Mouse (Mus musculus) midbrain, embryonic 15.5 days (tissue): ENCODE data around the gene Samd7. TPM values are rescaled to one million over a fixed set of nuclear protein-coding genes. Genes with fewer than 3 reads are reported as not detected.

ENCODE experiments used
- ATAC-seq: fragments of 200-750 bp; cut with Nextera tagmentation; replicated peaks from 2 replicates; pipeline ENCODE4 v1.8.0; 2017; ENCODE audit warnings: moderate TSS enrichment
- H3K27ac ChIP-seq: fragments of 300-500 bp; sonication (generic); 2 replicates; pipeline ENCODE4 v1.5.1; 2015; ENCODE audit warnings: mild to moderate bottlenecking, inconsistent platforms
- H3K27me3 ChIP-seq: fragments of 300-500 bp; sonication (generic); replicated peaks from 2 replicates; pipeline ENCODE4 v1.6.1; 2015; ENCODE audit warnings: inconsistent platforms
- H3K36me3 ChIP-seq: fragments of 300-500 bp; sonication (generic); replicated peaks from 2 replicates; pipeline ENCODE4 v1.6.1; 2015; ENCODE audit warnings: inconsistent platforms
- H3K4me1 ChIP-seq: fragments of 300-500 bp; sonication (generic); 2 replicates; pipeline ENCODE4 v1.6.1; 2015; ENCODE audit warnings: inconsistent platforms
- H3K4me2 ChIP-seq: fragments of 300-500 bp; sonication (generic); 2 replicates; pipeline ENCODE4 v1.6.1; 2015; ENCODE audit warnings: inconsistent platforms, mild to moderate bottlenecking, moderate library complexity
- H3K4me3 ChIP-seq: fragments of 300-500 bp; sonication (generic); 2 replicates; pipeline ENCODE4 v1.5.1; 2015; ENCODE audit warnings: mild to moderate bottlenecking, inconsistent platforms
- H3K9ac ChIP-seq: fragments of 300-500 bp; sonication (generic); 2 replicates; pipeline ENCODE4 v1.6.1; 2015; ENCODE audit warnings: mild to moderate bottlenecking, inconsistent platforms
- H3K9me3 ChIP-seq: fragments of 300-500 bp; sonication (generic); 2 replicates; pipeline ENCODE4 v1.6.1; 2016; ENCODE audit warnings: inconsistent platforms
- WGBS: fragments of 180-500 bp; shearing (Covaris S2); methylation state at CpG from one replicate; pipeline ENCODE4 v1.1.7; 2015; ENCODE audit warnings: mixed read lengths; 5-methylcytosine and 5-hydroxymethylcytosine counted together
- polyA plus RNA-seq: library from polyadenylated mRNA; unstranded; fragments of >200 nt; fragmentation: Nextera tagmentation; extraction: Ambion mirVana; gene quantifications from 2 replicates; pipeline ENCODE4 v1.2.1, GENCODE M21; 2015

Samd7 gene
- polyA plus RNA-seq, 1 experiment from 2014 or later = not detected

DNA sequence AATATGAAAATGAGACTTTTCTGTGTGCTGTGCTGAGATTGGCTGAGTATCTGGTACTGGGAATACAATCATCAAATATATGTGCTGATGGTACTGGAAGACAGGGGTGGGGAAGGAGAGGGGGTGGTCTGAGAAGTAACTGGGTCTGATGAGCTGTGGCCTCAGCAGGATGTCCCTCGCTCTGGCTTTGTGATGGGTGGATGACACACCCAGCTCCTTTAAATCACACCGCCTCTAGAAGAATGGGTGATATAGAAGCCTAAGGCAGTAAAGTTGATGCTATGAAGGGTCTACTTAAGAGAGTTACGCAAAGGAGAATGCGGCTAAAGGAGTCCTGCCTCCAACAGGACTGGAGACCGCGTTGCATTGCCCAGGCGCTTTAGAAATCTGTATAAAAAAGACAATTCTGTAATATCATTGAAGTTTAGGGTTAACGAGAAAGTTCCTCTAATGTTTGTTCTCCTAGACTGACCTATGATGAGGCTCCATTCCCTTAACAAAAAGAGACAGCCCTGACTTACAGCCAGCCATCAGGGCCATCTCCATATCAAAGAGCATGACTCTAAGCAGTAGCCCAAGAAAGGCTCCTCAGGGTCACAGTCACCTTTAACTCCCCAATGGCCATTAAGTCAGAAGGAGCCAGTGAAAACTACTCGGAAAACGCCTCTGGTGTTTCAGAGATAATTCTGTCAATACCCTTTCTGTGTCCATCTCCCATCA lies 21.8 kb upstream of the Samd7 start:
- H3K4me3 ChIP-seq = no peak overlapping the region
- H3K9ac ChIP-seq = no peak overlapping the region
- H3K4me2 ChIP-seq = no peak overlapping the region
- no peaks in the 10 kb centered on the region for H3K4me1 ChIP-seq
- ATAC-seq = no peak
- H3K36me3 ChIP-seq = no peaks in the 10 kb centered on the region
- H3K27ac ChIP-seq = no peak overlapping the region
- WGBS = 61% methylated on average over 10 of the region's 10 CpGs
- H3K9me3 ChIP-seq = no peaks in the 10 kb centered on the region
- no peaks in the 10 kb centered on the region for H3K27me3 ChIP-seq

DNA sequence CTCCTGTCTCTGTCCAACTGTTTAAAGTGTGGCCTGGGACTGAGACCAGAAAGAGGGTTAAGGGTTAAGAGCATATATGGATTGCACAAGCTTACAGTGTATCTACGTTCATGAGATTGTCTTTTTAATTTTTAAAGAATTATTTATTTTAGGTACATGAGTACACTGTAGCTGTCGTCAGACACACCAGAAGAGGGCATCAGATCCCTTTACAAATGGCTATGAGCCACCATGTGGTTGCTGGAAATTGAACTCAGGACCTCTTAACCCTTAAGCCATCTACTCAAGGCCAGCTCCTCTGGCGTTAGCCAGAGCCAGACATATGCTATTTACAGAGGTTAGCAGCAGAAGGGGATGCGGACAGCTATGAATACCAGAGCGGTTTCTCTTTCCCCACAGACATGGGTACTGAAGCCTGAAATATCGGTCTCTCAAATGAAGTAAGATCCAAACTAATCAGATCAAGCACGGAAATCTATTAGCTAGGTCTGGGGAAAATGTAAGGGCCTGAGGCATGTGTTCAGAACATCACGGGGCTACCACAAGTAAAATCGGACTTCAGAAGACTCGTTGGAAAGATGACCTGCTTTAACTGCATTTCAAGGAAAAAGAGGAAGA lies 21.1 kb upstream of the Samd7 start:
- no peak overlapping the region for H3K4me3 ChIP-seq
- H3K27me3 ChIP-seq = no peaks in the 10 kb centered on the region
- no peaks in the 10 kb centered on the region for H3K36me3 ChIP-seq
- no peak overlapping the region for H3K27ac ChIP-seq
- H3K4me1 ChIP-seq = no peaks in the 10 kb centered on the region
- no peak for ATAC-seq
- no peak overlapping the region for H3K4me2 ChIP-seq
- H3K9ac ChIP-seq = no peak overlapping the region
- WGBS = 84% methylated on average over 10 of the region's 10 CpGs
- no peaks in the 10 kb centered on the region for H3K9me3 ChIP-seq

DNA sequence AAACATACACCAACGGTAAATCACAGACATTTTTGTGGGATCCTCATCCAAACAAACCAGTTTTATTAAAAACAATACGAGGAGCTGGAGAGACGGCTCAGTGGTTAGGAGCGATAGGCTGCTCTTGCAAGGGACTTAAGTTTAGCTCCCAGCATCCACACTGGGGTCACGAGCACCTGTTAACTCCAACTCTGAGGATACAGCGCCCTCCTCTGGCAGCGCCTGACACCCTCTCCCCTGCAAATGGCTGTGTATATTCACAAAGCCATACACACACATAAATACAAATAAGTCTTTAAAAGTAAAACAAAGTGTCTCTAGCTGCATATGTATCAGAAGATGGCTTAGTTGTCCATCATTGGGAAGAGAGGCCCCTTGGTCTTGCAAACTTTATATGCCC lies 20.6 kb upstream of the Samd7 start:
- no peaks in the 10 kb centered on the region for H3K4me1 ChIP-seq
- H3K9me3 ChIP-seq = no peaks in the 10 kb centered on the region
- H3K4me2 ChIP-seq = no peak overlapping the region
- H3K9ac ChIP-seq = no peak overlapping the region
- no peak overlapping the region for H3K27ac ChIP-seq
- no peak overlapping the region for H3K4me3 ChIP-seq
- H3K36me3 ChIP-seq = no peaks in the 10 kb centered on the region
- no peaks in the 10 kb centered on the region for H3K27me3 ChIP-seq
- ATAC-seq = no peak
- WGBS = 76% methylated on average over 7 of the region's 7 CpGs

DNA sequence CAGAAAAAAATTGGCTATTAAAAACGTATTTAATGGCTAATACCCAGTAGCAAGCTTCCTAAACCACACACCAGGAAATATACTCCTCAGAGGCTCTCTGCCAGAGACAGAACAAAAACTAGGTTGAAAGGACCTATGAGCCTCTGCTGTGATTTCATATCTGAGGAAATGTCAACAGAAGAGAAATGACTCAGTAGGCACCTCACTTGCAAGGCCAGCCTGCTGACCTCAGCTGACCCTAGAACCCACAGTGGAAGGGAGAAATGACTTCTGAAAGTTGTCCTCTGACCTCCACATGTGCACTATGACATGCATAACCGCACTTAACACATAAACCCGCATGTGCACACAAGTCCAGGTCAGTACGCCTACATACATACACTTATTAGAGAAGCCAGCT lies 18.9 kb upstream of the Samd7 start:
- WGBS = 85% methylated on average over 4 of the region's 4 CpGs

DNA sequence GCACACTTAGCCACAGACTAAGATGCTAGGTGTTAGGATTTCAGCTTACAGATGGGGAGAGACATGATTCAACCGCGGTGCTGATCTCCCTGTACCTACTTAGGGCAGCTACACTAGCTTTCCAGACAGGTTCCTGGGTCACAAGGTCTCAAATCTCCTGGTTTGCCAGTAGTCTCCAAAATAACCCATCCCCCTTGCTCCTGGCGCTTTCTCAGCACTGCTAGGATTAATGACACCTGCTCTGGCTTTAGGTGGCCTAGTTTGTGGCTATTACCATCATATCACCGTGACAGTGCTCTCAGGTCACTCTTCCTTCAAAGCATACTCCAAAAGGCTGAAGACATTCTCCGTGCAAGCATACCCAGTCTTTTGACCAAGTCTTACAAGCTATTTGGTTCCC lies 17.0 kb upstream of the Samd7 start:
- 89% methylated on average over 5 of the region's 5 CpGs for WGBS
- Histone ChIP-seq H3K27me3 (no peaks in the 10 kb centered on the region), H3K27ac (no peak overlapping the region), H3K9ac (no peak overlapping the region), H3K9me3 (no peaks in the 10 kb centered on the region), H3K4me2 (no peak overlapping the region), H3K36me3 (no peaks in the 10 kb centered on the region), H3K4me3 (no peak overlapping the region), H3K4me1 (no peaks in the 10 kb centered on the region)
- no peak for ATAC-seq

More for the DNA sequence above, 18.9 kb upstream of the Samd7 start:
- Histone ChIP-seq H3K4me2 (no peak overlapping the region), H3K4me3 (no peak overlapping the region), H3K36me3 (no peaks in the 10 kb centered on the region), H3K9ac (no peak overlapping the region), H3K27ac (no peak overlapping the region), H3K9me3 (no peaks in the 10 kb centered on the region), H3K4me1 (no peaks in the 10 kb centered on the region), H3K27me3 (no peaks in the 10 kb centered on the region)
- no peak for ATAC-seq

DNA sequence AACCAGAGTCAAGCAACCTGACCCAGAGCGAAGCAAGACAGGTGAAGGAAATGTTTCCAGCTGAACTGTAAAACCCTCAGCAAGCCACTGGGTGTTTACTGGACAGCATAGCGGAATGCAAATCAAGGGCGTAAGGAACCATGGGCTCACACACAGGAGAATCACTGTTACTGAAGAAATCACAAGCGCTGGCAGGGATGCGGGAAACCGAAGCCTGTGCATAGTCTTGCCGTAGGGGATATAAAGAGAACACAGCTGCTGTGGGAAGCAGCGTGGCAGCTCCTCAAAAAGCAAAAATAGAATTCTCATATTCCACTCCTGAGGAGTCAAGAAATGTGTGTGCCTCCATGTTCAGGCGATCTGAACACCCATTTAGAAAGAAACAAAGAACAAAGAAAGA lies 9.3 kb upstream of the Samd7 start:
- Histone ChIP-seq H3K27ac (0 out of 2 replicates have a peak overlapping the region, but pooled peaks have one; percentile 34), H3K9me3 (no peaks in the 10 kb centered on the region), H3K27me3 (no peaks in the 10 kb centered on the region), H3K9ac (no peak overlapping the region), H3K36me3 (no peaks in the 10 kb centered on the region), H3K4me2 (no peak overlapping the region), H3K4me3 (no peak overlapping the region), H3K4me1 (peaks cover 10% of the 10 kb centered on the region; the same call in 1 of the 2 replicates)
- peak; percentile 66; the same call in 1 of the 2 replicates for ATAC-seq
- 48% methylated on average over 9 of the region's 9 CpGs for WGBS

DNA sequence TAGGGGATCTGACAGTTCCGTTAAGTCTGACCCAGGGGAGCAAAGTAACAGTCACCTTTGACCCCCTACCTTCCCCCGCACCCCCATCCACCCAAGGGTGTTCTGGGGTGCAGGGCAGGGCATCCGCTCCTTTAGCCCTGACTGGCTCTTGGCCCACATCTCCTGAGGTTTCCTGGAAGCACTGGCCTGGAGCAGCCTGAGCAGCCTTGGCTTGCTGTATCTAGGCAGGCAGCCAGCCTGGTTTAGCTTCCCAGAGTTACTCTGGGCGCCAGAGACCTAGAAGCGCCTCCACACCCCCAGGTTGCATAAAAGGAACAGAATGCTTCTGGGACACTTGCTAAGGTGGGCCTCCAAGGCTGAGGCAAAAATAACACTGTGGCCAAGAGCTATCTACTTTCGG lies 4.8 kb upstream of the Samd7 start:
- H3K9ac ChIP-seq = no peak overlapping the region
- H3K9me3 ChIP-seq = no peaks in the 10 kb centered on the region
- H3K4me2 ChIP-seq = no peak overlapping the region
- H3K4me3 ChIP-seq = no peak overlapping the region
- no peak for ATAC-seq
- 86% methylated on average over 6 of the region's 6 CpGs for WGBS
- H3K4me1 ChIP-seq = peaks cover 10% of the 10 kb centered on the region; the same call in 1 of the 2 replicates
- H3K36me3 ChIP-seq = no peaks in the 10 kb centered on the region
- no peak overlapping the region for H3K27ac ChIP-seq
- H3K27me3 ChIP-seq = no peaks in the 10 kb centered on the region

DNA sequence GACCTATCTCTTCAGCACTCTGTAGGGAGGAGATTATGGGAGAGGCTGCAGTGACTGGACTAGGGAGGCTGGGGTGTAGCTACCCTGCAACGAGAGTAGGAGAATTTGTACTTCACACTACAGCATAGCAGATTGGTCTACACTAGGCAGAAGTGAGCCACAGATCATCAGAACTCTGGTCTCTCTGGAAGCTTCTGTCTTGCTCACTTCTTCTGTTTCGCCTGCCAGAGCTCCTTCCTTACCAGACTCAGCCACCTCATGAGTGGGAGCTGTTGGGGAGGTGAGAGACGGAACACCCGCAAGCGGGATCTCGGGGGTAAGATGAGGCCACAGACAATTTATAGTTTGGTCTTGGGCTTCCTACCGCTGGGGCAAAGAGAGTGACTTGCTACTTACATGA lies 3.2 kb upstream of the Samd7 start:
- Histone ChIP-seq H3K27me3 (no peaks in the 10 kb centered on the region), H3K4me1 (no peaks in the 10 kb centered on the region), H3K4me2 (no peak overlapping the region), H3K9me3 (no peaks in the 10 kb centered on the region), H3K36me3 (no peaks in the 10 kb centered on the region), H3K9ac (no peak overlapping the region), H3K4me3 (no peak overlapping the region), H3K27ac (no peak overlapping the region)
- ATAC-seq = no peak
- WGBS = 92% methylated on average over 7 of the region's 7 CpGs

DNA sequence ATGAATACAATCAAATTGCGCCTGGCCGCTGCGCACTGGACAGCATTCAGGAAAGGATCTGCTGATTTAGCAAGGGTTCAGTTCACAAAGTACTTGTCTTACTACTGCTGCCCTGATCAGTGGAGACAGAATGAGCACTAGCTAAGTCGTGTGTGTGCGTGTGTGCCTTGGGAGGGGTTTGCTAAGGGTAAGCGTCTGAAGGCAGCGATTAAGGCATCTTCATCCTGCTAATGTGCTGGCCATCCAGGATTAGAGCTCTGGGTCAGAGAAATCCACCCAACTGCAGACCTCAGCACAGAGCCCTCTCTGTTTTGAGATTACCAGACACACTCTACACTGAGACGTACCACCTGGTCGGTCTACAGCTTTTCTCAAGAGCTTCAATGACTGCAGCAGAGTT lies 2.2 kb downstream of the Samd7 start:
- no peaks in the 10 kb centered on the region for H3K9me3 ChIP-seq
- no peak overlapping the region for H3K27ac ChIP-seq
- ATAC-seq = no peak
- H3K9ac ChIP-seq = no peak overlapping the region
- H3K4me1 ChIP-seq = no peaks in the 10 kb centered on the region
- H3K4me2 ChIP-seq = no peak overlapping the region
- H3K4me3 ChIP-seq = no peak overlapping the region
- no peaks in the 10 kb centered on the region for H3K36me3 ChIP-seq
- 89% methylated on average over 9 of the region's 9 CpGs for WGBS
- H3K27me3 ChIP-seq = no peaks in the 10 kb centered on the region

DNA sequence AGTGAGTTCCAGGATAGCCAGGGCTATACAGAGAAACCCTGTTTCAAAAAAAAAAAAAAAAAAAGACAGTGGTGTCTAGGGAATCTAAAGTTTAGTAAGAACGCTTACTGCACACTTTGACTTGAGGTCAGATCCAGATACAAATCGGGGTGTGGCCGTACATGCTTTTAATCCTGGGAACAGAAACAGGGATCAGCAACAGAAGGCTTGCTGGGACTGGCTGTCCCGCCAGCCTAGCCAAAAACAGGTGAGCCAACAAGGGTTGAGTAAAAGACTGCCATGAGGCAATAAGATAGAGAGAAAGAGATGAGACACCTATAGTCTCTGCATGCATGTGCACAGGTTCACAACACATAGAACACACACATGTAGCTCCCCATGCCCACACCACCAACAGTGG lies 8.6 kb downstream of the Samd7 start:
- Histone ChIP-seq H3K4me1 (no peaks in the 10 kb centered on the region), H3K4me3 (no peak overlapping the region)
- 94% methylated on average over 4 of the region's 4 CpGs for WGBS

DNA sequence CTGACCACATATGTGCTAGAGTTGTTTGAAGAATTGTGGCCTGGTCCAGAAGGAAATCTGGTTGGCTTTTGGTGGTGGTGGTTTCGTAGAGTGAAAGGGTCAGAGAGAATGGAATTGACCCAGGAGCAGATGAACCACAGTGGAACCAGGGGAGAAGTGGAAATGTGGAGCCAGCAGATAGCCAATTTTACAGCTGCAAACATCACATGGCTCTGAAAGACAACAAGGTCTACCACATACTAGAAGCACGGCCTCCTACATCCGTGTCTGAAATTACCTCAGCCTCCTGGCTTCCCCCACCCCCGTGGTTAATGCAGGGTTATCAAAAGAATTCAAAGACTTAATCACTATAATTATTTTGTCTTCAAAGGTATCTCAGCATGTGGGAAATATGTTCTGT lies 18.8 kb downstream of the Samd7 start:
- no peak overlapping the region for H3K9ac ChIP-seq
- H3K9me3 ChIP-seq = no peaks in the 10 kb centered on the region
- H3K27me3 ChIP-seq = no peaks in the 10 kb centered on the region
- no peak overlapping the region for H3K27ac ChIP-seq
- 96% methylated on average over 4 of the region's 4 CpGs for WGBS
- no peak overlapping the region for H3K4me3 ChIP-seq
- H3K36me3 ChIP-seq = no peaks in the 10 kb centered on the region
- H3K4me2 ChIP-seq = no peak overlapping the region
- ATAC-seq = no peak
- no peaks in the 10 kb centered on the region for H3K4me1 ChIP-seq

More for the DNA sequence above, 8.6 kb downstream of the Samd7 start:
- no peak overlapping the region for H3K9ac ChIP-seq
- no peaks in the 10 kb centered on the region for H3K9me3 ChIP-seq
- H3K27ac ChIP-seq = no peak overlapping the region
- no peak for ATAC-seq
- no peaks in the 10 kb centered on the region for H3K27me3 ChIP-seq
- no peak overlapping the region for H3K4me2 ChIP-seq
- H3K36me3 ChIP-seq = no peaks in the 10 kb centered on the region

DNA sequence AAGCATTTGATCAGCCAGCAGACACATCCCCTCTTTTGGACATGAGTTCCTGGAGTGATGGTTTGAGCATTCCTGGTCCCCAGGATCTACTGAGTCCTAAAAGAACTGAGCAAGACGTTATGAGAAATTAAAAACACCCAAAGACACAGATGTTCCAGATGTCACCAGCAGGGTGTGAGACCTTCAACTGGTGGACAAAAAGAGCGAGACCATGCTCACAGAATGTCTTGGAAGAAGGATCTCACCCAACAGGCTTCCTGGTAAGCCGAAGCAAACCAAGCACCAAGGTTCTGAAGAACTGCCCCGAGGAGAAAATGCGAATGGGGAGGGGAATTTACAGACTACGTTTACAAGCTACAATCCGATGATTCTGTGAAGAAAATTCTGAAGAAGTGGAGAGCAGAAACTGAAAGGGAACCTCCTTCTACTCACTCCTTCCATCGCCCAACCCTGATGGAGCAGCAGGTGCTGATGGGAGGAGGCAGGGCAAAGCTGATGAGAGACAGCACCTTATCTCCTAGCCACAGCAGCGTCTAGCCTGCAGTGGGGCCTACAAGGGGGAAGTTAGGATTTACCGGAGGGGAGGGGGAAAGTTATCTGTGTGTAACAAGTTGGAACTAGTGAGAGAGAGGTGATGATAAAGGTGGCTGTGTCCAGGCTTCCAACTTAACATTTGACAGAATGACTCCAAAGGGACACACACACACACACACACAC lies 19.4 kb downstream of the Samd7 start:
- no peak for ATAC-seq
- Histone ChIP-seq H3K4me3 (no peak overlapping the region), H3K9me3 (no peaks in the 10 kb centered on the region), H3K27ac (no peak overlapping the region), H3K4me1 (no peaks in the 10 kb centered on the region), H3K4me2 (no peak overlapping the region), H3K27me3 (no peaks in the 10 kb centered on the region), H3K9ac (no peak overlapping the region), H3K36me3 (no peaks in the 10 kb centered on the region)
- WGBS = 87% methylated on average over 10 of the region's 10 CpGs
